Mouse (Mus musculus): ENCODE measurements at regions not wholly inside any gene's neighbourhood (a gene's known extent, or its start where the extent isn't known, plus 50 kb on each side); places are given as distances from the start of the nearest gene placed in this dataset.

GRCm38 (mm10) chr2:172613891-172614391, 64.5 kb downstream of the Tfap2c start:
- no peak for TF ChIP-seq CTCF (IDR thresholded peaks at IDR 0.05)
- H3K27me3 ChIP-seq (ENCODE audit: insufficient read depth, low read length) = peaks cover 11% of the 10 kb centered on the region
- H3K36me3 ChIP-seq (ENCODE audit: insufficient read depth, low read length) = no peaks in the 10 kb centered on the region
- H3K9ac ChIP-seq (replicated peaks; ENCODE audit: low read length, poor library complexity, severe bottlenecking) = peak overlapping the region; percentile 36; the same call in 1 of the 2 replicates
- H3K9me3 ChIP-seq (ENCODE audit: low read length) = no peaks in the 10 kb centered on the region
- peak overlapping the region; percentile 50 for H3K4me2 ChIP-seq (ENCODE audit: low read depth, low read length, poor library complexity, severe bottlenecking)
- H3K4me1 ChIP-seq (ENCODE audit: insufficient read depth, low read length) = no peaks in the 10 kb centered on the region
- no peak for ATAC-seq (ENCODE audit: low FRiP score)
- H3K27ac ChIP-seq (ENCODE audit: low read depth, low read length) = no peak overlapping the region
- 2% methylated on average over 18 of the region's 18 CpGs for WGBS
- DNase-seq (ENCODE audit: low spot score) = peak; percentile 4
- peak overlapping the region; percentile 27 for H3K4me3 ChIP-seq (ENCODE audit: low read depth, low read length)

- WGBS = 33% methylated on average over 2 of the region's 2 CpGs
- H3K4me1 ChIP-seq (ENCODE audit: insufficient read depth, low read length) = no peaks in the 10 kb centered on the region
- H3K9ac ChIP-seq (replicated peaks; ENCODE audit: low read length, poor library complexity, severe bottlenecking) = no peak overlapping the region
- H3K4me2 ChIP-seq (ENCODE audit: low read depth, low read length, poor library complexity, severe bottlenecking) = no peak overlapping the region
- H3K36me3 ChIP-seq (ENCODE audit: insufficient read depth, low read length) = no peaks in the 10 kb centered on the region
- H3K27ac ChIP-seq (ENCODE audit: low read depth, low read length) = no peak overlapping the region
- no peak for TF ChIP-seq CTCF (IDR thresholded peaks at IDR 0.05)
- ATAC-seq (ENCODE audit: low FRiP score) (no peak), DNase-seq (ENCODE audit: low spot score) (no peak)
- peaks cover 11% of the 10 kb centered on the region for H3K27me3 ChIP-seq (ENCODE audit: insufficient read depth, low read length)
- H3K4me3 ChIP-seq (ENCODE audit: low read depth, low read length) = no peak overlapping the region
- no peaks in the 10 kb centered on the region for H3K9me3 ChIP-seq (ENCODE audit: low read length)
Observed at GRCm38 (mm10) chr2:172615148-172615547, 65.8 kb downstream of the Tfap2c start.

DNA sequence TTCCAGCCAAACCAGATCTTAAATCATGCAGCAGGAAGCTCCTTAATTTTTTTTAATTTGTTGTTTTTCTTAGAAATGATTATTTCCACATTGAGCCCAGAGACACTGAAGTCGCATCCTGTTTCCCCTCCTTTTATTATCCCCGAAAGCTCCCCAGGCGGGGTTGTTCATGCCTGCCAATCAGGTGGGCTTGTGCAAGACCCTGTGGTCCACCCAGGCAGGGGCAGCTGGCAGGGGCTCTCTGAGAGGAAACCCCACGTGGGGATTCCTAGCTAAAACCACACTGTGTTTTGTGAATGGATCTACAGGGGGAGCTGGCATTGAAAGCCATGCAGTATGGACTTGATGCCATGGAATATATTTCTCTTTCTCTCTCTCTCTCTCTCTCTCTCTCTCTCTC, 66.2 kb downstream of the Tfap2c start:
- peaks cover 11% of the 10 kb centered on the region for H3K27me3 ChIP-seq (ENCODE audit: insufficient read depth, low read length)
- no peak overlapping the region for H3K27ac ChIP-seq (ENCODE audit: low read depth, low read length)
- H3K36me3 ChIP-seq (ENCODE audit: insufficient read depth, low read length) = no peaks in the 10 kb centered on the region
- no peaks in the 10 kb centered on the region for H3K4me1 ChIP-seq (ENCODE audit: insufficient read depth, low read length)
- 30% methylated on average over 4 of the region's 4 CpGs for WGBS
- H3K9me3 ChIP-seq (ENCODE audit: low read length) = no peaks in the 10 kb centered on the region
- no peak for DNase-seq (ENCODE audit: low spot score)
- H3K4me2 ChIP-seq (ENCODE audit: low read depth, low read length, poor library complexity, severe bottlenecking) = no peak overlapping the region
- no peak overlapping the region for H3K4me3 ChIP-seq (ENCODE audit: low read depth, low read length)
- ATAC-seq (ENCODE audit: low FRiP score) = no peak
- H3K9ac ChIP-seq (replicated peaks; ENCODE audit: low read length, poor library complexity, severe bottlenecking) = no peak overlapping the region
- TF ChIP-seq CTCF (IDR thresholded peaks at IDR 0.05) = no peak

GRCm38 (mm10) chr2:172619168-172619567, 69.8 kb downstream of the Tfap2c start:
- H3K9ac ChIP-seq (replicated peaks; ENCODE audit: low read length, poor library complexity, severe bottlenecking) = no peak overlapping the region
- H3K27me3 ChIP-seq (ENCODE audit: insufficient read depth, low read length) = peaks cover 5% of the 10 kb centered on the region; the same call in 1 of the 2 replicates
- H3K4me1 ChIP-seq (ENCODE audit: insufficient read depth, low read length) = no peaks in the 10 kb centered on the region
- no peak for TF ChIP-seq CTCF (IDR thresholded peaks at IDR 0.05)
- ATAC-seq (ENCODE audit: low FRiP score) = no peak
- H3K27ac ChIP-seq (ENCODE audit: low read depth, low read length) = no peak overlapping the region
- H3K4me3 ChIP-seq (ENCODE audit: low read depth, low read length) = no peak overlapping the region
- no peaks in the 10 kb centered on the region for H3K9me3 ChIP-seq (ENCODE audit: low read length)
- no peaks in the 10 kb centered on the region for H3K36me3 ChIP-seq (ENCODE audit: insufficient read depth, low read length)
- H3K4me2 ChIP-seq (ENCODE audit: low read depth, low read length, poor library complexity, severe bottlenecking) = no peak overlapping the region
- no peak for DNase-seq (ENCODE audit: low spot score)
- 78% methylated on average over 7 of the region's 7 CpGs for WGBS

GRCm38 (mm10) chr2:172620001-172620400, 70.6 kb downstream of the Tfap2c start:
- 0 out of 2 replicates have a peak, but pooled peaks have one; percentile 2 for TF ChIP-seq CTCF (IDR thresholded peaks at IDR 0.05)
- H3K36me3 ChIP-seq (ENCODE audit: insufficient read depth, low read length) = no peaks in the 10 kb centered on the region
- DNase-seq (ENCODE audit: low spot score) (no peak), ATAC-seq (ENCODE audit: low FRiP score) (no peak)
- H3K9ac ChIP-seq (replicated peaks; ENCODE audit: low read length, poor library complexity, severe bottlenecking) = no peak overlapping the region
- 68% methylated on average over 5 of the region's 5 CpGs for WGBS
- H3K4me3 ChIP-seq (ENCODE audit: low read depth, low read length) = no peak overlapping the region
- no peaks in the 10 kb centered on the region for H3K9me3 ChIP-seq (ENCODE audit: low read length)
- H3K27ac ChIP-seq (ENCODE audit: low read depth, low read length) = no peak overlapping the region
- no peaks in the 10 kb centered on the region for H3K4me1 ChIP-seq (ENCODE audit: insufficient read depth, low read length)
- no peaks in the 10 kb centered on the region for H3K27me3 ChIP-seq (ENCODE audit: insufficient read depth, low read length)
- H3K4me2 ChIP-seq (ENCODE audit: low read depth, low read length, poor library complexity, severe bottlenecking) = no peak overlapping the region

DNA sequence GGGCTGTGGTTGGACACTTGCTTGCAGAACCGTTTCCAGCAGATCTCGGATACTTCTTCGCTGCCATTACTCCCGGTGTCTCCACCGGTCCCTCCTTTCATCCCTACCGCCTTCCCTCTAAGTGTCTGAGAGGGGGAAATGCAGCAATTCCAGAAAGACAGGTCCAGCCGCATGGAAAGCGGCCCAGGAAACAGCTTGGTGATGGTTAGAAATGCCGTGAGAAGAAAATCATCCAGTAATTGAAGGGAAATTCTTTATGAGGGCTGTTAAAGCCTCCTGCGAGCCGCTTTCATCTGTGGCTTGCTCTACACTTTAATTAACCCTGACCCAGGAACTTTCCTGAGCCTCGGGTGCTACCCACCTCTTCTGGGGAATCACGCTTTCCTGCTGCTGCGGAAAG, 74.3 kb downstream of the Tfap2c start:
- no peak for TF ChIP-seq CTCF (IDR thresholded peaks at IDR 0.05)
- Histone ChIP-seq H3K4me1 (ENCODE audit: insufficient read depth, low read length) (no peaks in the 10 kb centered on the region), H3K4me3 (ENCODE audit: low read depth, low read length) (no peak overlapping the region), H3K9me3 (ENCODE audit: low read length) (no peaks in the 10 kb centered on the region), H3K27ac (ENCODE audit: low read depth, low read length) (no peak overlapping the region), H3K27me3 (ENCODE audit: insufficient read depth, low read length) (no peaks in the 10 kb centered on the region), H3K36me3 (ENCODE audit: insufficient read depth, low read length) (no peaks in the 10 kb centered on the region), H3K4me2 (ENCODE audit: low read depth, low read length, poor library complexity, severe bottlenecking) (no peak overlapping the region), H3K9ac (replicated peaks; ENCODE audit: low read length, poor library complexity, severe bottlenecking) (no peak overlapping the region)
- WGBS = 15% methylated on average over 14 of the region's 14 CpGs
- DNase-seq (ENCODE audit: low spot score) (no peak), ATAC-seq (ENCODE audit: low FRiP score) (no peak)

Measured in midbrain, postnatal 0 days (tissue).